Comparison of ENCODE assay signal across 26 mouse cellular contexts in the genomic region with DNA sequence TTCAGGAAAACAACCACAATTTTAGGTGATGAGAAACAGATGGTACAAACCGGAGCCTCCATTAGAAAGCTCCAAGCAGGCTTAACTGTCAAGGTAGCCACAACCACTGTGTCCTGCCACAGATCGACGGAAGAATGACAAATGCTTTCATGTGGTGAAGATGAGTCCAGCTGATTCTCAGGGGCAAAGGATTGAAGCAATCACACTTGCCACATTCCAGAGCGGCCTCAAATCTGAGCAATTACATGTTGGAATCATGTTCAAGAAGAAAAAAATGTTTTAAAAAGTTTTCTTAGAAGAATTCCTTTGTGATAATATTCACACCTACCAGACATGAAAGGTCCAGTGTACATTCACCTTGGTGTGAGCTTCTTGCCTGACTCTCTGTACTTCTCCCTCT. TPM values are rescaled to one million over a fixed set of nuclear protein-coding genes. Genes with fewer than 3 reads are reported as not detected.
"Had no signal": no experiment of that assay in that cellular context is flagged by ENCODE, and none has a peak within 500 bp of the region (broad histone marks: within the 10 kb centered on the region; RNA-seq: fewer than 3 reads in every experiment).

No protein-coding gene starts in this region.

- H3K9ac ChIP-seq: heart, embryonic 13.5 days; heart, embryonic 15.5 days; hindbrain, embryonic 12.5 days; hindbrain, embryonic 14.5 days; intestine, embryonic 15.5 days; limb, embryonic 12.5 days; liver, embryonic 12.5 days; liver, embryonic 14.5 days had no signal

- ATAC-seq: hindbrain, embryonic 16.5 days; inflammation-experienced regulatory T-cells, adult 6 months; intestine, embryonic 15.5 days; intestine, postnatal 0 days; liver, embryonic 12.5 days had no signal

- H3K9me3 ChIP-seq: heart, embryonic 13.5 days; heart, embryonic 15.5 days; hindbrain, embryonic 12.5 days; intestine, embryonic 15.5 days; limb, embryonic 10.5 days; limb, embryonic 12.5 days; liver, embryonic 12.5 days had no signal

- H3K4me2 ChIP-seq: heart, embryonic 11.5 days; heart, embryonic 13.5 days; heart, embryonic 15.5 days; hindbrain, embryonic 12.5 days; hindbrain, embryonic 14.5 days; intestine, embryonic 15.5 days; limb, embryonic 12.5 days; liver, embryonic 12.5 days had no signal

- H3K4me3 ChIP-seq: gastrocnemius, adult 2 months; heart, embryonic 13.5 days; heart, embryonic 15.5 days; hindbrain, embryonic 12.5 days; intestine, embryonic 15.5 days; layer of hippocampus, adult 2 months; left cerebral cortex, adult 2 months; limb, embryonic 10.5 days; limb, embryonic 12.5 days; liver, embryonic 12.5 days had no signal

- H3K27me3 ChIP-seq: heart, embryonic 13.5 days; heart, embryonic 15.5 days; hindbrain, embryonic 12.5 days; intestine, embryonic 15.5 days; limb, embryonic 12.5 days; liver, embryonic 12.5 days had no signal

- DNase-seq: gastrocnemius, adult 2 months; gastrocnemius, postnatal 10 days; gastrocnemius, postnatal 25 days; heart, adult 18-20 months; heart, postnatal 14 days; heart, postnatal 36 days; kidney, adult 18-20 months; kidney, adult 8-10 months; kidney, postnatal 10 days; kidney, postnatal 25 days; liver had no signal

- H3K4me1 ChIP-seq: heart, embryonic 13.5 days; heart, embryonic 15.5 days; hindbrain, embryonic 12.5 days; intestine, embryonic 15.5 days; limb, embryonic 12.5 days; liver, embryonic 12.5 days had no signal

- H3K27ac ChIP-seq: gastrocnemius, adult 2 months; heart, embryonic 13.5 days; heart, embryonic 15.5 days; hindbrain, embryonic 12.5 days; hindbrain, embryonic 14.5 days; intestine, embryonic 15.5 days; layer of hippocampus, adult 2 months; left cerebral cortex, adult 2 months; limb, embryonic 10.5 days; limb, embryonic 12.5 days; liver, embryonic 12.5 days; liver, embryonic 14.5 days had no signal

- H3K36me3 ChIP-seq: heart, embryonic 13.5 days; heart, embryonic 15.5 days; hindbrain, embryonic 12.5 days; intestine, embryonic 15.5 days; limb, embryonic 10.5 days; limb, embryonic 12.5 days; liver, embryonic 12.5 days had no signal

RNA-seq across cellular contexts. Expression of a gene that starts 57.7 kb away (rescaled TPM):
- total RNA-seq: gastrocnemius, postnatal 25 days; heart, adult 18-20 months; heart, postnatal 36 days had no signal
